Mouse (Mus musculus) lung, postnatal 0 days (tissue): ENCODE data around the gene Myadml2. TPM values are rescaled to one million over a fixed set of nuclear protein-coding genes. Genes with fewer than 3 reads are reported as not detected.
A peak's percentile ranks its signal among the peaks of the same experiment; 100 is the strongest.

Experiments used
- ATAC-seq: fragments of 200-750 bp; cut with Nextera tagmentation; 2 replicates; pipeline ENCODE4 v1.8.0; 2017; ENCODE audit warnings: moderate library complexity
- DNase-seq: peaks from one replicate; pipeline ENCODE4 v3.0.0-alpha.2; 2016; ENCODE audit warnings: low spot score
- H3K27ac ChIP-seq: fragments of 300-500 bp; sonication (generic); 2 replicates; pipeline ENCODE4 v1.5.1; 2014; ENCODE audit warnings: antibody characterized with exemption, mild to moderate bottlenecking, low read length, mixed read lengths
- H3K27me3 ChIP-seq: fragments of 300-500 bp; sonication (generic); replicated peaks from 2 replicates; pipeline ENCODE4 v1.6.1; 2014; ENCODE audit warnings: low read length, mixed read lengths; ENCODE audit not compliant: insufficient read depth
- H3K36me3 ChIP-seq: fragments of 300-500 bp; sonication (generic); 2 replicates; pipeline ENCODE4 v1.6.1; 2014; ENCODE audit warnings: low read length, mixed read lengths; ENCODE audit not compliant: insufficient read depth
- H3K4me1 ChIP-seq: fragments of 300-500 bp; sonication (generic); 2 replicates; pipeline ENCODE4 v1.6.1; 2014; ENCODE audit warnings: antibody characterized with exemption, low read depth, low read length, mixed read lengths; ENCODE audit not compliant: insufficient read depth
- H3K4me2 ChIP-seq: fragments of 300-500 bp; sonication (generic); replicated peaks from 2 replicates; pipeline ENCODE4 v1.6.1; 2014; ENCODE audit warnings: low read depth, mild to moderate bottlenecking, low read length, moderate library complexity, mixed read lengths
- H3K4me3 ChIP-seq: fragments of 300-500 bp; sonication (generic); 2 replicates; pipeline ENCODE4 v1.5.1; 2014; ENCODE audit warnings: low read depth, low read length
- H3K9ac ChIP-seq: fragments of 300-500 bp; sonication (generic); replicated peaks from 2 replicates; pipeline ENCODE4 v1.6.1; 2014; ENCODE audit warnings: low read depth, mild to moderate bottlenecking
- H3K9me3 ChIP-seq: fragments of 300-500 bp; sonication (generic); 2 replicates; pipeline ENCODE4 v1.6.1; 2016; ENCODE audit warnings: low read length, mixed read lengths
- CTCF ChIP-seq: IDR thresholded peaks from 2 replicates; pipeline ENCODE4 v1.5.1; 2016; ENCODE audit warnings: antibody characterized with exemption, mild to moderate bottlenecking
- EP300 ChIP-seq: IDR thresholded peaks from 2 replicates; pipeline ENCODE4 v1.6.1; 2016; ENCODE audit warnings: antibody characterized with exemption, mild to moderate bottlenecking, control low read depth
- WGBS: fragments of 180-500 bp; shearing (Covaris S2); extraction: QIAGEN DNeasy Blood & Tissue Kit; methylation state at CpG from one replicate; pipeline ENCODE4 v1.1.7; 2014; 5-methylcytosine and 5-hydroxymethylcytosine counted together
- polyA plus RNA-seq: library from polyadenylated mRNA; unstranded; fragments of >200 nt; fragmentation: Nextera tagmentation; extraction: Ambion mirVana; gene quantifications from 2 replicates; pipeline ENCODE4 v1.2.1, GENCODE M21; 2015

The Myadml2 gene
- polyA plus RNA-seq, 1 experiment from 2014 or later = not detected

GRCm38 (mm10) chr11:120610477-120611046 lies 37.4 kb downstream of the Myadml2 start:
- Histone ChIP-seq H3K4me3 (no peak overlapping the region), H3K36me3 (0 out of 2 replicates have a peak, but pooled peaks cover 5% of the 10 kb centered on the region), H3K4me1 (peaks cover 7% of the 10 kb centered on the region; the same call in 1 of the 2 replicates), H3K27me3 (no peaks in the 10 kb centered on the region), H3K4me2 (no peak overlapping the region), H3K9ac (no peak overlapping the region), H3K27ac (no peak overlapping the region), H3K9me3 (no peaks in the 10 kb centered on the region)
- no peak for ATAC-seq
- 83% methylated on average over 9 of the region's 9 CpGs for WGBS
- DNase-seq = no peak
- TF ChIP-seq CTCF (no peak), EP300 (no peak)

GRCm38 (mm10) chr11:120609250-120609649 lies 38.7 kb downstream of the Myadml2 start:
- Histone ChIP-seq H3K4me3 (no peak overlapping the region), H3K36me3 (0 out of 2 replicates have a peak, but pooled peaks cover 12% of the 10 kb centered on the region)
- 55% methylated on average over 8 of the region's 8 CpGs for WGBS

GRCm38 (mm10) chr11:120608241-120609034 lies 39.5 kb downstream of the Myadml2 start, which contains the start of gene Npb:
Gene Npb, plus strand, starts transcription at chr11:120608477.
- peak within 1 kb of the TSS; percentile 26 for H3K4me3 ChIP-seq
- H3K27ac ChIP-seq = no peak within 1 kb of the TSS
- H3K9ac ChIP-seq = peak within 1 kb of the TSS; percentile 23; the same call in 1 of the 2 replicates
- peaks cover 7% of the 10 kb centered on the region; the same call in 1 of the 2 replicates for H3K4me1 ChIP-seq
- H3K4me2 ChIP-seq = peak within 1 kb of the TSS; percentile 54
- WGBS = 5% methylated on average over 45 of the region's 45 CpGs
- no peaks in the 10 kb centered on the region for H3K9me3 ChIP-seq
- no peak for DNase-seq
- H3K27me3 ChIP-seq = no peaks in the 10 kb centered on the region
- H3K36me3 ChIP-seq = 0 out of 2 replicates have a peak, but pooled peaks cover 12% of the 10 kb centered on the region
- no peak for TF ChIP-seq EP300
- no peak for TF ChIP-seq CTCF
- peak; percentile 20; the same call in 1 of the 2 replicates for ATAC-seq

More at GRCm38 (mm10) chr11:120609250-120609649, 38.7 kb downstream of the Myadml2 start:
- no peak for TF ChIP-seq CTCF
- no peak for TF ChIP-seq EP300
- DNase-seq = no peak
- no peak for ATAC-seq
- Histone ChIP-seq H3K9ac (no peak overlapping the region), H3K4me2 (no peak overlapping the region), H3K27ac (no peak overlapping the region), H3K9me3 (no peaks in the 10 kb centered on the region), H3K4me1 (peaks cover 7% of the 10 kb centered on the region; the same call in 1 of the 2 replicates), H3K27me3 (no peaks in the 10 kb centered on the region)

DNA sequence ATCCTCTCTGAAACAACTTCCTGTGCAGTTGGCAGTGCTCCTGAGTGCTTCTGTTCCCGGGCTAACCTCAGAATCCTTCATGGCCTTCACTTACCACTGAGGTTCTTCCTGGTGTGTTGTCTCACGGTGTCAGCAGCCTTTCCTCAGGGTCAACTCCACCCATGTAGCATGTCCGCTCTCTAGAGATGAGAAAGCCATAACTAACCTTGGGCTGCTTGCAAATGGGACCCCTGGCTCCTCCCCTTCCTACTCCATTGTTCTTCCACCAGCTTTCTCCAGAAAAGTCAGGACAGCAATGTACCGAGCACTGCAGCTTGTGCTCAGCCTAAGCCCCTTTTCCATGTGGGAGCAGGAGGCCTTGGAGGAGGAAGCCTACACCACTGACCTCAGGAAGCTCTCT lies 41.2 kb downstream of the Myadml2 start:
- ATAC-seq (peak; percentile 16; the same call in 1 of the 2 replicates), DNase-seq (no peak)
- WGBS = 55% methylated on average over 4 of the region's 4 CpGs
- H3K9me3 ChIP-seq = no peaks in the 10 kb centered on the region
- H3K36me3 ChIP-seq = 0 out of 2 replicates have a peak, but pooled peaks cover 8% of the 10 kb centered on the region
- H3K4me2 ChIP-seq = no peak overlapping the region
- H3K9ac ChIP-seq = no peak overlapping the region
- H3K4me3 ChIP-seq = no peak overlapping the region
- no peak for TF ChIP-seq CTCF
- no peak for TF ChIP-seq EP300
- no peaks in the 10 kb centered on the region for H3K27me3 ChIP-seq
- H3K4me1 ChIP-seq = peaks cover 7% of the 10 kb centered on the region; the same call in 1 of the 2 replicates
- H3K27ac ChIP-seq = no peak overlapping the region

DNA sequence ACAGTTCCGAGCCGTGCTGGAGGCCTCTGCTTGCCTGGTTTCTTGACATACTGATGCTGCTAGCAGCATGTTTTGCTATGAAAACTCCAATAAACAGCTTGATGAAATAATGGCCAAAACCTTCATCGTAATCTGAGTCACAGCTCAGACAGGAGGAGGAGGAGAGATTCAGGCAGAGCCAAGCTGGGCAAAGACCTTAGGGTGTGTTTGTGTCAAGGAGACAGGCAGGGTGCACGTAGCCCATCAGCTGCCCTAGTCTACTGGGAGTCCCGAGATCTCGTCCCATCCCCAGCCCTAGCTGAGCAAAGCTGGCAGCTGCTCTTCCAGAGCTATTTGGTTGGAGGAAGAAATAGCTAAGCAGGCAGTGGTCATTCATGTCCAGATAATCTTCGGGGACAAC lies 42.3 kb downstream of the Myadml2 start:
- H3K36me3 ChIP-seq = 0 out of 2 replicates have a peak, but pooled peaks cover 6% of the 10 kb centered on the region
- DNase-seq (no peak), ATAC-seq (no peak)
- no peak overlapping the region for H3K4me2 ChIP-seq
- no peaks in the 10 kb centered on the region for H3K9me3 ChIP-seq
- no peak for TF ChIP-seq EP300
- TF ChIP-seq CTCF = no peak
- 91% methylated on average over 7 of the region's 7 CpGs for WGBS
- no peak overlapping the region for H3K9ac ChIP-seq
- no peak overlapping the region for H3K27ac ChIP-seq
- no peaks in the 10 kb centered on the region for H3K27me3 ChIP-seq
- H3K4me3 ChIP-seq = no peak overlapping the region
- peaks cover 7% of the 10 kb centered on the region; the same call in 1 of the 2 replicates for H3K4me1 ChIP-seq

DNA sequence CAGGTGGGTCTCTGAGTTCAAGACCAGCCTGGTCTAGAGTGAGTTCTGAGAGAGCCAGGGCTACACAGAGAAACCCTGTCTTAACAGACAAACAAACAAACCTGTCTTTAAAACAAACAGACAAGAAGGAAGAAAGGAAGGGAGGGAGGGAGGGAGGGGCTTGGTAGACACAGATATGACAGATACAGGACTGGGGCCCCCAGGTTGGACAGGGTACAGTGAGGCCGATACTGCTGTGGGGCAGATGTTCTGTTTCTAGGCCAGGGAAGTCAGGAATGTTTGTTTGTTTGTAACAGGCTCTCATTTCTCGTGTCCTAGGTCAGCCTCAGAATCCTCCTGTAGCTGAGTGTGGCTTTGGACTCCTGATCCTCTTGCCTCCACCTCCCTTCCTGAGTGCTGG lies 44.4 kb downstream of the Myadml2 start:
- Histone ChIP-seq H3K4me3 (no peak overlapping the region), H3K27ac (no peak overlapping the region), H3K9ac (no peak overlapping the region), H3K4me2 (no peak overlapping the region), H3K27me3 (no peaks in the 10 kb centered on the region), H3K36me3 (0 out of 2 replicates have a peak, but pooled peaks cover 6% of the 10 kb centered on the region), H3K9me3 (no peaks in the 10 kb centered on the region), H3K4me1 (peaks cover 10% of the 10 kb centered on the region; the same call in 1 of the 2 replicates)
- TF ChIP-seq EP300 (no peak), CTCF (no peak)
- WGBS = 63% methylated on average over 2 of the region's 2 CpGs
- ATAC-seq (no peak), DNase-seq (no peak)
